Mouse (Mus musculus) ES-Bruce4 (cell line): Measurements from ENCODE around the gene Ipo13. TPM values are rescaled to one million over a fixed set of nuclear protein-coding genes. Genes with fewer than 3 reads are reported as not detected.
A peak's percentile ranks its signal among the peaks of the same experiment; 100 is the strongest.

Source experiments
- H3K27ac ChIP-seq: 2 replicates; pipeline ENCODE4 v1.5.1; 2012; ENCODE audit warnings: low read length, inconsistent platforms; ENCODE audit not compliant: insufficient read depth
- H3K27me3 ChIP-seq: 2 replicates; pipeline ENCODE4 v1.6.1; 2012; ENCODE audit warnings: mild to moderate bottlenecking, low read length, inconsistent platforms; ENCODE audit not compliant: control insufficient read depth, poor library complexity, insufficient read depth, severe bottlenecking
- H3K36me3 ChIP-seq: 2 replicates; pipeline ENCODE4 v1.6.1; 2012; ENCODE audit warnings: inconsistent platforms, mild to moderate bottlenecking, low read length, moderate library complexity; ENCODE audit not compliant: control insufficient read depth, poor library complexity, insufficient read depth, severe bottlenecking
- H3K4me1 ChIP-seq: one replicate; pipeline ENCODE4 v1.8.1; 2011; ENCODE audit warnings: low read length; ENCODE audit not compliant: control insufficient read depth, insufficient read depth
- H3K4me3 ChIP-seq: 2 replicates; pipeline ENCODE4 v1.5.1; 2011; ENCODE audit warnings: low read depth, mild to moderate bottlenecking, low read length
- H3K9ac ChIP-seq: 2 replicates; pipeline ENCODE4 v1.6.1; 2012; ENCODE audit warnings: low read depth, mild to moderate bottlenecking, inconsistent platforms; ENCODE audit not compliant: poor library complexity, severe bottlenecking
- H3K9me3 ChIP-seq: replicated peaks from 2 replicates; pipeline ENCODE4 v1.6.1; 2012; ENCODE audit warnings: mild to moderate bottlenecking, low read length, inconsistent platforms; ENCODE audit not compliant: control insufficient read depth, poor library complexity, insufficient read depth, severe bottlenecking
- CTCF ChIP-seq: IDR thresholded peaks from one replicate; pipeline ENCODE4 v1.8.1; 2011; ENCODE audit warnings: low read depth, low read length
- EP300 ChIP-seq: IDR thresholded peaks from 2 replicates; pipeline ENCODE4 v1.6.1; 2011; ENCODE audit warnings: low read depth, low read length; ENCODE audit not compliant: insufficient read depth
- POLR2A ChIP-seq: IDR thresholded peaks from one replicate; pipeline ENCODE4 v1.8.1; 2011; ENCODE audit warnings: low read length; ENCODE audit not compliant: insufficient read depth
- polyA plus RNA-seq: library from polyadenylated mRNA; stranded (reverse); fragments of >200 nt; gene quantifications from 2 replicates; pipeline ENCODE4 v1.2.4, GENCODE M21; 2011; ENCODE audit warnings: low read depth; ENCODE audit not compliant: missing spikeins, insufficient read depth, insufficient read length

The Ipo13 gene
- polyA plus RNA-seq, 1 experiment, result 24.7 TPM

- Histone ChIP-seq H3K27ac (no peak overlapping the region), H3K9me3 (no peaks in the 10 kb centered on the region), H3K4me1 (no peaks in the 10 kb centered on the region), H3K27me3 (no peaks in the 10 kb centered on the region), H3K4me3 (no peak overlapping the region), H3K36me3 (no peaks in the 10 kb centered on the region), H3K9ac (no peak overlapping the region)
- no peak for TF ChIP-seq CTCF
- no peak for TF ChIP-seq EP300
- TF ChIP-seq POLR2A, result no peak
Observed at GRCm38 (mm10) chr4:117866083-117866482, 48.7 kb downstream of the Ipo13 start.

GRCm38 (mm10) chr4:117862823-117863222 lies 52.0 kb downstream of the Ipo13 start:
- no peak overlapping the region for H3K4me3 ChIP-seq
- no peaks in the 10 kb centered on the region for H3K4me1 ChIP-seq
- no peaks in the 10 kb centered on the region for H3K9me3 ChIP-seq
- H3K27me3 ChIP-seq, result no peaks in the 10 kb centered on the region
- H3K36me3 ChIP-seq, result no peaks in the 10 kb centered on the region
- H3K27ac ChIP-seq, result no peak overlapping the region
- no peak overlapping the region for H3K9ac ChIP-seq
- TF ChIP-seq EP300 (no peak), CTCF (no peak), POLR2A (no peak)

- no peak overlapping the region for H3K9ac ChIP-seq
- no peak overlapping the region for H3K27ac ChIP-seq
- no peaks in the 10 kb centered on the region for H3K36me3 ChIP-seq
- no peaks in the 10 kb centered on the region for H3K9me3 ChIP-seq
- no peaks in the 10 kb centered on the region for H3K27me3 ChIP-seq
- H3K4me1 ChIP-seq, result no peaks in the 10 kb centered on the region
- H3K4me3 ChIP-seq, result no peak overlapping the region
- TF ChIP-seq EP300 (no peak), CTCF (no peak), POLR2A (no peak)
Observed at GRCm38 (mm10) chr4:117860570-117860969, 54.2 kb downstream of the Ipo13 start.

GRCm38 (mm10) chr4:117858794-117859193 lies 56.0 kb downstream of the Ipo13 start:
- Histone ChIP-seq H3K27me3 (no peaks in the 10 kb centered on the region), H3K4me1 (no peaks in the 10 kb centered on the region), H3K27ac (no peak overlapping the region), H3K9ac (no peak overlapping the region), H3K36me3 (no peaks in the 10 kb centered on the region), H3K9me3 (no peaks in the 10 kb centered on the region), H3K4me3 (no peak overlapping the region)
- TF ChIP-seq EP300 (no peak), POLR2A (no peak), CTCF (peak; percentile 66)

GRCm38 (mm10) chr4:117855146-117855545 lies 59.7 kb downstream of the Ipo13 start:
- TF ChIP-seq CTCF (no peak), EP300 (no peak), POLR2A (no peak)
- no peaks in the 10 kb centered on the region for H3K36me3 ChIP-seq
- no peaks in the 10 kb centered on the region for H3K4me1 ChIP-seq
- H3K27me3 ChIP-seq, result no peaks in the 10 kb centered on the region
- no peak overlapping the region for H3K9ac ChIP-seq
- no peak overlapping the region for H3K27ac ChIP-seq
- H3K4me3 ChIP-seq, result no peak overlapping the region
- H3K9me3 ChIP-seq, result no peaks in the 10 kb centered on the region

DNA sequence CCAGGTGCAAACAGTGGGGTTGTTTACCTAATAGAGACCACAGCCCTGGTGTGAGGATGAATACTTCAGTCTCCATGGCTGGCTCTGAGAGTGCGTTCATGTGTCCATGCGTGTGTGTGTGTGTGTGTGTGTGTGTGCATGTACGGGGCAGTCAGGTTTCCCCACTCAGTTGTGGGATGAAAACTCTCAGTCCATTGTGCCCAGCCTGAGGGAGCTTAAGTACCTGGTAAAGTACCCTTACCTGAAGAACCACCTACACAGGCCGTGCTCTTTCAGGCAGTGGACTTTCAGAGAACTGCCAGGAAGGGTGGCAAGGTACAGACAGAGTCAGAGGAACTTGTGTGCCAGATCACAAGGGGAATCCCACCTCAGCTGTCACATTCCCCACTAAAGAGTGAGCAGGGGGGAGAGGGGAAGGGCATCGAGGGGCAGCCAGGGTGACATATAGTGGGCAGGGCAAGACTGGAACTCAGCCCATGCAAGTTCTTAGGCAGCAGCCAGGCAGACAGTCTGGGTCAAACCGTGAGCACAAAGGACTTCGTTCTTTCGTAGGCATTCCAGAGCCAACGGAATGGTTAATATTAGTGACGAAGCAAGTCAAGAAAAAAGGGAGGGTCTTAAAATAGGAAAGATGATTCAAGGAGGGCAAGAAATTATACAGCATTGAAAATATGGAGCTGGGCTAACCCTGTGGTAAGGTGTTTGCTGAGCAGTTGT lies 62.5 kb downstream of the Ipo13 start:
- Histone ChIP-seq H3K27ac (no peak overlapping the region), H3K4me1 (no peaks in the 10 kb centered on the region), H3K4me3 (no peak overlapping the region), H3K36me3 (no peaks in the 10 kb centered on the region), H3K9ac (no peak overlapping the region), H3K27me3 (no peaks in the 10 kb centered on the region), H3K9me3 (no peaks in the 10 kb centered on the region)
- TF ChIP-seq POLR2A (no peak), EP300 (no peak), CTCF (no peak)
